Mouse (Mus musculus) embryonic facial prominence, embryonic 14.5 days (tissue): ENCODE results near the gene Krt18. TPM values are rescaled to one million over a fixed set of nuclear protein-coding genes. Genes with fewer than 3 reads are reported as not detected.
"Not testable (repeated sequence)": the region's sequence is repeated elsewhere in the genome, so short reads cannot be mapped to it uniquely, and the experiment has no call there.

Source experiments
- ATAC-seq: fragments of 200-750 bp; cut with Nextera tagmentation; 2 replicates; pipeline ENCODE4 v1.8.0; 2017; ENCODE audit warnings: low read depth, moderate number of reproducible peaks, moderate TSS enrichment
- DNase-seq: peaks from one replicate; pipeline ENCODE4 v3.0.0-alpha.2; 2015; ENCODE audit warnings: low spot score
- H3K27ac ChIP-seq: fragments of 300-500 bp; sonication (generic); replicated peaks from 2 replicates; pipeline ENCODE4 v1.5.1; 2014; ENCODE audit warnings: low read depth, mild to moderate bottlenecking, low read length, moderate library complexity
- H3K27me3 ChIP-seq: fragments of 300-500 bp; sonication (generic); replicated peaks from 2 replicates; pipeline ENCODE4 v1.6.1; 2014; ENCODE audit warnings: low read length; ENCODE audit not compliant: control insufficient read depth, insufficient read depth
- H3K36me3 ChIP-seq: fragments of 300-500 bp; sonication (generic); 2 replicates; pipeline ENCODE4 v1.6.1; 2014; ENCODE audit warnings: low read length, mixed read lengths; ENCODE audit not compliant: control insufficient read depth, insufficient read depth
- H3K4me1 ChIP-seq: fragments of 300-500 bp; sonication (generic); 2 replicates; pipeline ENCODE4 v1.6.1; 2014; ENCODE audit warnings: antibody characterized with exemption, low read length; ENCODE audit not compliant: control insufficient read depth, insufficient read depth
- H3K4me2 ChIP-seq: fragments of 300-500 bp; sonication (generic); 2 replicates; pipeline ENCODE4 v1.6.1; 2014; ENCODE audit warnings: low read depth, mild to moderate bottlenecking, low read length, moderate library complexity, mixed read lengths
- H3K4me3 ChIP-seq: fragments of 300-500 bp; sonication (generic); 2 replicates; pipeline ENCODE4 v1.5.1; 2014; ENCODE audit warnings: low read depth, mild to moderate bottlenecking, low read length
- H3K9ac ChIP-seq: fragments of 300-500 bp; sonication (generic); 2 replicates; pipeline ENCODE4 v1.6.1; 2014; ENCODE audit warnings: low read depth, mild to moderate bottlenecking, low read length, moderate library complexity, mixed read lengths
- H3K9me3 ChIP-seq: fragments of 300-500 bp; sonication (generic); 2 replicates; pipeline ENCODE4 v1.6.1; 2016; ENCODE audit warnings: low read length; ENCODE audit not compliant: control insufficient read depth
- WGBS: fragments of 180-500 bp; shearing (Covaris S2); extraction: QIAGEN DNeasy Blood & Tissue Kit; methylation state at CpG from one replicate; pipeline ENCODE4 v1.1.7; 2014; 5-methylcytosine and 5-hydroxymethylcytosine counted together
- polyA plus RNA-seq: library from polyadenylated mRNA; unstranded; fragments of >200 nt; fragmentation: Nextera tagmentation; extraction: Ambion mirVana; gene quantifications from 2 replicates; pipeline ENCODE4 v1.2.1, GENCODE M21; 2014

Krt18 gene
- polyA plus RNA-seq, 1 experiment from 2014 or later: 70.0 TPM

- no peak overlapping the region for H3K9ac ChIP-seq
- H3K27me3 ChIP-seq: no peaks in the 10 kb centered on the region
- H3K4me3 ChIP-seq: no peak overlapping the region
- no peaks in the 10 kb centered on the region for H3K36me3 ChIP-seq
- no peak overlapping the region for H3K27ac ChIP-seq
- H3K9me3 ChIP-seq: no peaks in the 10 kb centered on the region
- H3K4me2 ChIP-seq: no peak overlapping the region
- WGBS: 92% methylated on average over 6 of the region's 6 CpGs
- H3K4me1 ChIP-seq: no peaks in the 10 kb centered on the region
- no peak for DNase-seq
- ATAC-seq: no peak
Observed at GRCm38 (mm10) chr15:101994365-101994764, 33.6 kb upstream of the Krt18 start.

DNA sequence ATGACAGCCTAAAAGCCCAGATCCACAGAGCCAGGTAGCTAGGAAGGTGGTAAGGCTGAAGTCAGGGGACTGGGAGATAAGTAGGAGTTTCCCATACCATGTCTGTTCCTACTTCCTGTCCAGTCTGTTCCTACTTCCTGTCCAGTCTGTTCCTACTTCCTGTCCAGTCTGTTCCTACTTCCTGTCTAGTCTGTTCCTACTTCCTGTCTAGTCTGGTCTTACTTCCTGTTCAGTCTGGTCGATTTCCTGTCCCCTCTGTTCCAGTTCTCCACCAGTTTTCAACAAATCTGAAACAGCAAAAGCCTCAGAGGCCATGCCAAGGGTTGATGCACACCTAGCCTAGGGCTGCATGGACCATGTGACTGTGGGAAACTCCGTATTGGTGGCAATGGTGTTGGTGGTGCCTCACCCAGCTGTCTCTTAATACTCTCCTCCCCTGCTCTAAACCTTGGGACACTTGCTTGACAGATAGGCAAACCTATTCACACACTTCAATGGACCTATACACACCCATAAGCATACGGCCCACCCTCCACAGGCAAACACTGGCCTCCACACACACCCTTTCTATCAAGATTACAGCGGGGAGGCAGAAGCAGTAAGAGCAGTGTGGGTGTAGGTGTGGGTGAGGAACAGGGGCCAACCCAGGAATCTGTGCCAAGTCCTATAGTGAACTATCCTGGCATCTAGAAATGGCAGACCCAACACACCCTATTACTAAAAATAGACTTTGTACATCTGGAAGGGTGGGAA lies 32.3 kb upstream of the Krt18 start:
- WGBS: 85% methylated on average over 4 of the region's 4 CpGs
- DNase-seq: no peak
- Histone ChIP-seq H3K9ac (no peak overlapping the region), H3K4me1 (no peaks in the 10 kb centered on the region), H3K4me3 (no peak overlapping the region), H3K27ac (no peak overlapping the region), H3K9me3 (no peaks in the 10 kb centered on the region), H3K27me3 (no peaks in the 10 kb centered on the region), H3K36me3 (no peaks in the 10 kb centered on the region), H3K4me2 (no peak overlapping the region)
- ATAC-seq: no peak

- H3K4me1 ChIP-seq, H3K4me2 ChIP-seq, DNase-seq, H3K36me3 ChIP-seq, H3K9ac ChIP-seq, H3K4me3 ChIP-seq, H3K27ac ChIP-seq, H3K9me3 ChIP-seq, H3K27me3 ChIP-seq: not testable (repeated sequence)
- peak; percentile 67; the same call in 1 of the 2 replicates for ATAC-seq
- WGBS: 80% methylated on average over 9 of the region's 11 CpGs
Observed at GRCm38 (mm10) chr15:101996450-101997078, 31.4 kb upstream of the Krt18 start.

DNA sequence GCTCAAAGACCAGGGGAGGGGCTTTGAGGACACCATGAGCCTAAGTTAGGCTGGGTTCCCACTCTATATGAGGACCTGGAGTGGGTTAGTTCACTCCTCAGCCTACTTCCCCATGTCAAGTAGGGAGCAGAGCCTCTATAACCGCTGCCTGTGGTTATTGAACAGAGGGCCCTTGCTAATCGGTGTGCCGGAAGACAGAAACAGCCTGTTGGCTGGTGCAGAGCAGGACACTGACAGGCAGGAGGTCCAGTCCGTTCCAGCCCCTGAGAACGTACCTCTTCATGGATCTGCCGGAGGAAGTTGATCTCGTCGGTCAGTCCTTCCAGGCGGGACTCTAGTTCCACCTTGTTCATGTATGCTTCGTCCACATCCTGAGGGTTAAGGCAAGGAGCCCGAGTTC lies 28.8 kb upstream of the Krt18 start:
- Histone ChIP-seq H3K36me3 (no peaks in the 10 kb centered on the region), H3K4me1 (0 out of 2 replicates have a peak, but pooled peaks cover 10% of the 10 kb centered on the region), H3K27me3 (peaks cover 23% of the 10 kb centered on the region), H3K4me3 (no peak overlapping the region), H3K4me2 (no peak overlapping the region), H3K9me3 (no peaks in the 10 kb centered on the region), H3K27ac (no peak overlapping the region), H3K9ac (no peak overlapping the region)
- 79% methylated on average over 11 of the region's 11 CpGs for WGBS
- ATAC-seq (no peak), DNase-seq (no peak)

DNA sequence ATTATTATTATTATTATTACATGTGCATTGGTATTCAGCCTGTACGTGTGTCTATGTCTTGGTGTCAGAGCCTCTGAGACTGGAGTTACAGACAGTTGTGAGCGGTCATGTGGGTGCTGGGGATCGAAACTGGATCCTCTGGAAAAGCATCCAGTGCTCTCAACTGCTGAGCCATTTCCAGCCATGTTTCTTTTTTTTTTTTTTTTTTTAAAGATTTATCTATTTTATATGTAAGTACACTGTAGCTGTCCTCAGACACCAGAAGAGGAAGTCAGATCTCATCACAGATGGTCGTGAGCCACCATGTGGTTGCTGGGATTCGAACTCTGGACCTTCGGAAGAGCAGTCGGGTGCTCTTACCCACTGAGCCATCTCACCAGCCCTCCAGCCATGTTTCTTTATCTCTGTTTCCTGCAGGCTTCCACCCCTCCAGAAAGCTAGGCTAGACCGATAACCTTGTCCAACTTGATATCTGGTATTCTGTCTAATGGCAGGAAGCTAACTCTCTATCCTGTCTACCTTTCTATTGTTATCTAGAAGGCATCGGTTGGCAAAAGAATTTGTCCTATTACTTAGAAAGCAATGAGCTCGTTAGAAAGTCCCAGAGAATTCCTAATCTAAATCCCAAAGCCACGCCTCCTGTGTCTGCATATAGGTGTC lies 28.2 kb upstream of the Krt18 start:
- Histone ChIP-seq H3K27ac (no peak overlapping the region), H3K27me3 (peaks cover 30% of the 10 kb centered on the region), H3K4me1 (0 out of 2 replicates have a peak, but pooled peaks cover 10% of the 10 kb centered on the region), H3K9ac (no peak overlapping the region), H3K4me2 (no peak overlapping the region), H3K4me3 (no peak overlapping the region), H3K9me3 (no peaks in the 10 kb centered on the region), H3K36me3 (no peaks in the 10 kb centered on the region)
- DNase-seq (no peak), ATAC-seq (no peak)
- 84% methylated on average over 11 of the region's 11 CpGs for WGBS

DNA sequence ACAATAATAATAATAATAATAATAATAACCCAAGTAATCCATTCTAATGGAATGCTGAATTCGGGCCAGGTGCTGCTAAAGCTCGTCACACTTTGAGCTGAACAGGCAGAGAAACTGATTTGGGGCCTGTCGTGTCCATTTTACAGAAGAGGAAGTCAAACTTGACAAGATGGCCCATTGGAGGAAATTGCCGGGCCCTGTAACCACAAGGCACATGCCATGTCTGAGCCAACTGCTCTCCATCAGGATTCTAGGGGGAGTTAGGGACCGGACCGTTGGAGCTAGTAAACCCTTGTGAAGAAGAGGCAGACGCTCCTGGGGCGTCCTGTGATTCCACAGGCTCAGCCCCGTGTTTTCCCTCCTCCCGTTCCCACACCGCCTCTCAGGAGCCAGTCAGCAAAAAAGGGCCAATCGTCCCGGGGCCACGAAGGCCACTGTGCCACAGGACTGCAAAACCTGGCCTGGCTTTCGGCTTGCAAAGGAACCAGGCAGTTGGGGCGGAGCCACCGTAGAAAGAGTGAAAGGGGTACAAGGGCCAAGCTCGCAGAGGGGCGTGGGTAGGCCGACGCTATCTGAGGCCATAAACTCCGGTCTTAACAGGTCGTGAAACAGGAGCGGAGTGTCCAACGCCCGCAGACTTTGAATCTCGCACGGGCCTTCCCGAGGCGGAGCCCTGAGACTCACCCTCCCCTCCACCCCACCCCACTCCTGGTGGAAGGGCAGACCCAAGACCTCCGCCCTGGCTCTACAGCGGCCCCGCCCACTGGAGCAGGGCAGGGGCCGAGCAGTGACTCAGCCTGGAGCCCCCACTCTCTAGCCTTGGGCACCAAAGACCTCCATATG lies 25.1 kb upstream of the Krt18 start:
- ATAC-seq (peak; percentile 47), DNase-seq (peak; percentile 66)
- Histone ChIP-seq H3K4me1 (peaks cover 23% of the 10 kb centered on the region; the same call in 1 of the 2 replicates), H3K36me3 (no peaks in the 10 kb centered on the region), H3K9ac (peak overlapping the region; percentile 58), H3K27me3 (peaks cover 43% of the 10 kb centered on the region), H3K27ac (no peak overlapping the region; the same call in 1 of the 2 replicates), H3K4me3 (peak overlapping the region; percentile 39), H3K9me3 (no peaks in the 10 kb centered on the region), H3K4me2 (peak overlapping the region; percentile 55)
- WGBS: 7% methylated on average over 24 of the region's 34 CpGs

- ATAC-seq: no peak
- DNase-seq: no peak
- Histone ChIP-seq H3K9ac (peak overlapping the region; percentile 58), H3K27me3 (peaks cover 46% of the 10 kb centered on the region), H3K36me3 (no peaks in the 10 kb centered on the region), H3K4me1 (peaks cover 29% of the 10 kb centered on the region), H3K4me2 (peak overlapping the region; percentile 55), H3K4me3 (peak overlapping the region; percentile 39), H3K27ac (no peak overlapping the region), H3K9me3 (no peaks in the 10 kb centered on the region)
- 27% methylated on average over 12 of the region's 12 CpGs for WGBS
Observed at GRCm38 (mm10) chr15:102003516-102003915, 24.5 kb upstream of the Krt18 start.

DNA sequence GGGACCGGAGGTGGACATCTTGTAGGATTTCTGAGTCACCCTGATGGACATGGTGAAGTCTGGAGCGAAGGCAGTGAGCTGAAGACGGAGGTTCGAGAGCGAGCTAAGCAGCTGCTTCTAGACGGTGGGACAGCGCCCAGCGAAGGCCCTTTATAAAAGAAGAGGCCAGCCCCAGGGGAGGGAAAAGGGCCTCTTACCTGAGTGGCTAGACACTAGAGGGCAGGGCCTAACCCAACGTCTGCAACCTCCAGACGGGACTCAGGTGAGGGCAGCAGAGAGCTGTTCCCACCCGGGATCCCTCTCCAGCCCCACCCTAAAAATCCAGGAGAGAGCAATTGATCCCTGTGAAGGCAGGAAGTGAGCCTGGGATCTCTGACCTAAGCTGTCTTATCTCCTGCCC lies 23.8 kb upstream of the Krt18 start, which contains the start of gene Krt8:
Gene Krt8 (minus strand): TSS at position 294 of the 400 bp plus-strand sequence.
- ATAC-seq: peak; percentile 42; the same call in 1 of the 2 replicates
- H3K27me3 ChIP-seq: peaks cover 52% of the 10 kb centered on the region

More for the DNA sequence above, 23.8 kb upstream of the Krt18 start, which contains the start of gene Krt8:
- Histone ChIP-seq H3K4me2 (peak within 1 kb of the TSS; percentile 55), H3K9ac (peak within 1 kb of the TSS; percentile 58), H3K36me3 (no peaks in the 10 kb centered on the region), H3K4me3 (peak within 1 kb of the TSS; percentile 39), H3K27ac (no peak within 1 kb of the TSS; the same call in 1 of the 2 replicates), H3K9me3 (no peaks in the 10 kb centered on the region), H3K4me1 (peaks cover 30% of the 10 kb centered on the region)
- WGBS: 28% methylated on average over 10 of the region's 11 CpGs
- DNase-seq: peak; percentile 77
